Mouse (Mus musculus) liver, embryonic 11.5 days (tissue): Measurements from ENCODE around the gene St8sia1. TPM values are rescaled to one million over a fixed set of nuclear protein-coding genes. Genes with fewer than 3 reads are reported as not detected.

Experiments
- ATAC-seq: fragments of 200-750 bp; cut with Nextera tagmentation; replicated peaks from 2 replicates; pipeline ENCODE4 v1.8.0; 2017; ENCODE audit warnings: moderate number of reproducible peaks, mild to moderate bottlenecking, moderate TSS enrichment, moderate library complexity; ENCODE audit not compliant: low FRiP score
- DNase-seq: peaks from one replicate; pipeline ENCODE4 v3.0.0-alpha.2; 2017; ENCODE audit warnings: low spot score
- H3K27ac ChIP-seq: fragments of 300-500 bp; sonication (generic); 2 replicates; pipeline ENCODE4 v1.5.1; 2014; ENCODE audit warnings: mild to moderate bottlenecking, low read depth, low read length, control low read depth
- H3K27me3 ChIP-seq: fragments of 300-500 bp; sonication (generic); replicated peaks from 2 replicates; pipeline ENCODE4 v1.6.1; 2014; ENCODE audit warnings: low read length, mixed read lengths; ENCODE audit not compliant: control insufficient read depth, insufficient read depth
- H3K36me3 ChIP-seq: fragments of 300-500 bp; sonication (generic); 2 replicates; pipeline ENCODE4 v1.6.1; 2014; ENCODE audit warnings: mild to moderate bottlenecking, low read length, moderate library complexity, mixed read lengths; ENCODE audit not compliant: control insufficient read depth, insufficient read depth
- H3K4me1 ChIP-seq: fragments of 300-500 bp; sonication (generic); replicated peaks from 2 replicates; pipeline ENCODE4 v1.6.1; 2014; ENCODE audit warnings: low read length, mixed read lengths; ENCODE audit not compliant: control insufficient read depth, insufficient read depth
- H3K4me2 ChIP-seq: fragments of 300-500 bp; sonication (generic); 2 replicates; pipeline ENCODE4 v1.6.1; 2014; ENCODE audit warnings: mild to moderate bottlenecking, control low read depth, moderate library complexity
- H3K4me3 ChIP-seq: fragments of 300-500 bp; sonication (generic); 2 replicates; pipeline ENCODE4 v1.5.1; 2014; ENCODE audit warnings: low read depth, low read length, control low read depth
- H3K9ac ChIP-seq: fragments of 300-500 bp; sonication (generic); 2 replicates; pipeline ENCODE4 v1.6.1; 2014; ENCODE audit warnings: low read depth, low read length, control low read depth
- H3K9me3 ChIP-seq: fragments of 300-500 bp; sonication (generic); 2 replicates; pipeline ENCODE4 v1.6.1; 2016; ENCODE audit warnings: low read length, inconsistent platforms, mixed read lengths; ENCODE audit not compliant: control insufficient read depth
- WGBS: fragments of 180-500 bp; shearing (Covaris S2); extraction: QIAGEN DNeasy Blood & Tissue Kit; methylation state at CpG from one replicate; pipeline ENCODE4 v1.1.7; 2014; 5-methylcytosine and 5-hydroxymethylcytosine counted together
- polyA plus RNA-seq: library from polyadenylated mRNA; unstranded; fragments of >200 nt; fragmentation: Nextera tagmentation; extraction: Ambion mirVana; gene quantifications from 2 replicates; pipeline ENCODE4 v1.2.1, GENCODE M21; 2014

St8sia1 gene
- polyA plus RNA-seq, 1 experiment from 2014 or later = 2.1 TPM

GRCm38 (mm10) chr6:142994821-142995220 lies 30.6 kb upstream of the St8sia1 start:
- Histone ChIP-seq H3K4me2 (no peak overlapping the region), H3K9ac (no peak overlapping the region), H3K4me1 (peaks cover 10% of the 10 kb centered on the region; the same call in 1 of the 2 replicates), H3K27ac (no peak overlapping the region; the same call in 1 of the 2 replicates), H3K4me3 (no peak overlapping the region), H3K9me3 (no peaks in the 10 kb centered on the region), H3K36me3 (no peaks in the 10 kb centered on the region), H3K27me3 (no peaks in the 10 kb centered on the region)
- DNase-seq = no peak
- ATAC-seq = no peak
- WGBS = 55% methylated on average over 7 of the region's 7 CpGs

GRCm38 (mm10) chr6:142993705-142994698 lies 29.8 kb upstream of the St8sia1 start:
- H3K9ac ChIP-seq = no peak overlapping the region
- H3K4me3 ChIP-seq = no peak overlapping the region
- no peak for DNase-seq
- H3K36me3 ChIP-seq = no peaks in the 10 kb centered on the region
- ATAC-seq = 0 out of 2 replicates have a peak, but pooled peaks have one; percentile 25
- 25% methylated on average over 14 of the region's 14 CpGs for WGBS
- H3K27ac ChIP-seq = peak overlapping the region; percentile 52
- H3K27me3 ChIP-seq = no peaks in the 10 kb centered on the region; the same call in 1 of the 2 replicates
- H3K4me1 ChIP-seq = peaks cover 10% of the 10 kb centered on the region; the same call in 1 of the 2 replicates
- no peak overlapping the region; the same call in 1 of the 2 replicates for H3K4me2 ChIP-seq
- no peaks in the 10 kb centered on the region for H3K9me3 ChIP-seq

DNA sequence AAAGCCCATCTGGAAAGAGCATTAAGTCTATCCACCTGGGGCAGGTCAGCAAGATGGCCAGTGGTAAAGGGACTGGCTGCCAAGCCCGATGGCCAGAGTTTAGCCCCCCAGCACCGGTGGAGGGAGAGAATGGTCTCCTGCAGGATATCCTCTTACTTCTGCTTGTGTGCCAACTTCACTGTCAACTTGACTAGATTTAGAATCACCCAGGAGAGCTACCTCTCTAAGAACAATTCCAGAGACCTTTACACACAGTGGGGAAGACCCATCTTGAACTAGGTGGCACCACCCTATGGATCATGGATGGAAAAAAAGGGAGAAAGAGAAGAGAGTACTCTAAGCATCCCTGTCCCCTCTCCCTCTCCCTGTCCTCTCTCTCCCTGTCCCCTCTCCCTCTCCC lies 28.7 kb upstream of the St8sia1 start:
- H3K4me2 ChIP-seq = no peak overlapping the region
- H3K36me3 ChIP-seq = no peaks in the 10 kb centered on the region
- no peaks in the 10 kb centered on the region for H3K9me3 ChIP-seq
- ATAC-seq (no peak), DNase-seq (no peak)
- no peak overlapping the region for H3K27ac ChIP-seq
- H3K4me1 ChIP-seq = peaks cover 10% of the 10 kb centered on the region; the same call in 1 of the 2 replicates
- WGBS = 68% methylated on average over 2 of the region's 2 CpGs
- no peaks in the 10 kb centered on the region; the same call in 1 of the 2 replicates for H3K27me3 ChIP-seq
- H3K4me3 ChIP-seq = no peak overlapping the region
- no peak overlapping the region for H3K9ac ChIP-seq

- no peak for DNase-seq
- no peak overlapping the region for H3K4me2 ChIP-seq
- H3K27ac ChIP-seq = no peak overlapping the region
- no peaks in the 10 kb centered on the region for H3K9me3 ChIP-seq
- peaks cover 10% of the 10 kb centered on the region; the same call in 1 of the 2 replicates for H3K4me1 ChIP-seq
- no peaks in the 10 kb centered on the region; the same call in 1 of the 2 replicates for H3K27me3 ChIP-seq
- no peak overlapping the region for H3K4me3 ChIP-seq
- no peak overlapping the region for H3K9ac ChIP-seq
- no peaks in the 10 kb centered on the region for H3K36me3 ChIP-seq
- 52% methylated on average over 7 of the region's 7 CpGs for WGBS
- ATAC-seq = no peak
These were observed 27.8 kb upstream of the St8sia1 start for GRCm38 (mm10) chr6:142992099-142992498.

- ATAC-seq (no peak), DNase-seq (peak; percentile 26)
- H3K4me3 ChIP-seq = no peak overlapping the region
- 42% methylated on average over 7 of the region's 7 CpGs for WGBS
- H3K9ac ChIP-seq = no peak overlapping the region
- no peaks in the 10 kb centered on the region; the same call in 1 of the 2 replicates for H3K27me3 ChIP-seq
- no peaks in the 10 kb centered on the region for H3K36me3 ChIP-seq
- no peak overlapping the region for H3K27ac ChIP-seq
- no peak overlapping the region for H3K4me2 ChIP-seq
- H3K9me3 ChIP-seq = no peaks in the 10 kb centered on the region
- H3K4me1 ChIP-seq = peaks cover 10% of the 10 kb centered on the region; the same call in 1 of the 2 replicates
These were observed 27.3 kb upstream of the St8sia1 start for GRCm38 (mm10) chr6:142991391-142992059.

DNA sequence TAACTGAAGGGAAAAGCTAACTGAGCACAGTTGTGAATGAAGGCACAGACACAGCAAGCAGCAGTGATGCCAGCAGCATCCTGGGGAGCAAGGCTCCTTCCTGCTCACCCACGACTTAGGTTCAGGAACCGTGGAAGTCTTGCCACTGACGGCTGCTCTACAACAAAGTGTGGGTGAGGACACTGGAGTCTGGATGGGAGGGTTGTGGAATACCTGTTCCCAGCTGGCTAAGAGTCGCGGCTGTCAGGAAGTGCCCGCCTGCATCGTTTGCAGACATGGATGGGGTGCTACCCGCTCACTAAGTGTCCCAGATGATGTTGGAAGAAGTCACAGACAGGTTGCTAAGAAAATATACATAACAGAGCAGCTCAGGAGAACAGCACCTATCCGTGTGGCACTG lies 26.3 kb upstream of the St8sia1 start:
- H3K36me3 ChIP-seq = no peaks in the 10 kb centered on the region
- H3K27ac ChIP-seq = no peak overlapping the region
- H3K4me1 ChIP-seq = peaks cover 10% of the 10 kb centered on the region; the same call in 1 of the 2 replicates
- no peaks in the 10 kb centered on the region for H3K9me3 ChIP-seq
- H3K9ac ChIP-seq = no peak overlapping the region
- no peak overlapping the region for H3K4me2 ChIP-seq
- DNase-seq (no peak), ATAC-seq (no peak)
- 76% methylated on average over 9 of the region's 9 CpGs for WGBS
- no peak overlapping the region for H3K4me3 ChIP-seq
- no peaks in the 10 kb centered on the region; the same call in 1 of the 2 replicates for H3K27me3 ChIP-seq

- Histone ChIP-seq H3K27ac (no peak overlapping the region), H3K27me3 (no peaks in the 10 kb centered on the region; the same call in 1 of the 2 replicates), H3K4me3 (no peak overlapping the region), H3K9ac (no peak overlapping the region), H3K4me1 (peaks cover 10% of the 10 kb centered on the region; the same call in 1 of the 2 replicates), H3K9me3 (no peaks in the 10 kb centered on the region), H3K4me2 (no peak overlapping the region), H3K36me3 (no peaks in the 10 kb centered on the region)
- DNase-seq (no peak), ATAC-seq (no peak)
- 56% methylated on average over 13 of the region's 13 CpGs for WGBS
These were observed 25.2 kb upstream of the St8sia1 start for GRCm38 (mm10) chr6:142989495-142989894.

GRCm38 (mm10) chr6:142988753-142989152 lies 24.5 kb upstream of the St8sia1 start:
- ATAC-seq = peak; percentile 36; the same call in 1 of the 2 replicates
- H3K27ac ChIP-seq = no peak overlapping the region
- H3K27me3 ChIP-seq = no peaks in the 10 kb centered on the region; the same call in 1 of the 2 replicates
- no peak overlapping the region for H3K9ac ChIP-seq
- H3K4me3 ChIP-seq = no peak overlapping the region
- peaks cover 5% of the 10 kb centered on the region; the same call in 1 of the 2 replicates for H3K4me1 ChIP-seq
- no peaks in the 10 kb centered on the region for H3K36me3 ChIP-seq
- H3K4me2 ChIP-seq = no peak overlapping the region
- peak; percentile 61 for DNase-seq
- WGBS = 22% methylated on average over 10 of the region's 10 CpGs
- no peaks in the 10 kb centered on the region for H3K9me3 ChIP-seq
